Mouse (Mus musculus) gastrocnemius, postnatal 36 days (tissue): ENCODE measurements around the gene 1700001L19Rik. TPM values are rescaled to one million over a fixed set of nuclear protein-coding genes. Genes with fewer than 3 reads are reported as not detected.

ENCODE experiments used
- DNase-seq, 2 experiments: peaks; one replicate each; pipeline ENCODE4 v3.0.0; 2022
- intact Hi-C: fragments of 180-260 bp; cut with DNase I; formaldehyde crosslinking; loops from one replicate; pipeline ENCODE4 v1.15.1; 2025
- total RNA-seq, 2 experiments: library from RNA; stranded (reverse); gene quantifications; 2 replicates each; pipeline ENCODE4 v1.2.3; 2021

The 1700001L19Rik gene
- total RNA-seq, 2 experiments from 2014 or later, result not detected

- DNase-seq, result no peak
Measured at GRCm38 (mm10) chr13:68605689-68606126, 8.5 kb downstream of the 1700001L19Rik start.

GRCm38 (mm10) chr13:68607652-68608405, 10.6 kb downstream of the 1700001L19Rik start:
- intact Hi-C loops, result no loop called here
- no peak for DNase-seq

More at GRCm38 (mm10) chr13:68605689-68606126, 8.5 kb downstream of the 1700001L19Rik start:
- intact Hi-C loops, result no loop called here

GRCm38 (mm10) chr13:68622792-68623191, 25.6 kb downstream of the 1700001L19Rik start:
- DNase-seq, result no peak
- intact Hi-C loops, result loop anchor here (10.0 kb wide), 2 partner anchors 452 to 842 kb away; no protein-coding TSS in a partner anchor

GRCm38 (mm10) chr13:68627041-68627440, 29.8 kb downstream of the 1700001L19Rik start:
- intact Hi-C loops, result loop anchor here (10.0 kb wide), 2 partner anchors 448 to 838 kb away; no protein-coding TSS in a partner anchor
- no peak for DNase-seq

GRCm38 (mm10) chr13:68642786-68643185, 45.6 kb downstream of the 1700001L19Rik start:
- no peak for DNase-seq
- intact Hi-C loops, result no loop called here

Other genes with a start within 250 kb of the 1700001L19Rik start
- gene Mtrr, start 15.3 kb upstream of the 1700001L19Rik start, total RNA-seq, result 10 to 100 TPM; 18.9 to 24.1 TPM
- gene Fastkd3, start 15.2 kb upstream of the 1700001L19Rik start, total RNA-seq, result 1 to 10 TPM; 7.7 to 9.8 TPM